Mouse (Mus musculus) stomach, embryonic 14.5 days (tissue): ENCODE results near the gene Mars. TPM values are rescaled to one million over a fixed set of nuclear protein-coding genes. Genes with fewer than 3 reads are reported as not detected.

Source experiments
- ATAC-seq: fragments of 200-750 bp; cut with Nextera tagmentation; 2 replicates; pipeline ENCODE4 v1.8.0; 2017; ENCODE audit warnings: low read depth, moderate TSS enrichment; ENCODE audit not compliant: insufficient number of reproducible peaks, insufficient read depth, low FRiP score
- H3K27ac ChIP-seq: fragments of 300-500 bp; sonication (generic); 2 replicates; pipeline ENCODE4 v1.5.1; 2014; ENCODE audit warnings: mild to moderate bottlenecking, low read length, moderate library complexity, mixed read lengths
- H3K27me3 ChIP-seq: fragments of 300-500 bp; sonication (generic); 2 replicates; pipeline ENCODE4 v1.6.1; 2014; ENCODE audit warnings: low read length, control low read depth, mixed read lengths; ENCODE audit not compliant: control insufficient read depth, insufficient read depth
- H3K36me3 ChIP-seq: fragments of 300-500 bp; sonication (generic); 2 replicates; pipeline ENCODE4 v1.6.1; 2014; ENCODE audit warnings: mild to moderate bottlenecking, control low read depth, low read length, moderate library complexity, mixed read lengths; ENCODE audit not compliant: control insufficient read depth, insufficient read depth
- H3K4me1 ChIP-seq: fragments of 300-500 bp; sonication (generic); 2 replicates; pipeline ENCODE4 v1.6.1; 2014; ENCODE audit warnings: low read length, control low read depth, mixed read lengths; ENCODE audit not compliant: control insufficient read depth, insufficient read depth
- H3K4me2 ChIP-seq: fragments of 300-500 bp; sonication (generic); replicated peaks from 2 replicates; pipeline ENCODE4 v1.6.1; 2014; ENCODE audit warnings: low read depth, low read length, control low read depth
- H3K4me3 ChIP-seq: fragments of 300-500 bp; sonication (generic); 2 replicates; pipeline ENCODE4 v1.5.1; 2014; ENCODE audit warnings: low read depth, low read length, control low read depth
- H3K9ac ChIP-seq: fragments of 300-500 bp; sonication (generic); replicated peaks from 2 replicates; pipeline ENCODE4 v1.6.1; 2014; ENCODE audit warnings: low read depth, mild to moderate bottlenecking, control low read depth, low read length, moderate library complexity, mixed read lengths
- H3K9me3 ChIP-seq: fragments of 300-500 bp; sonication (generic); 2 replicates; pipeline ENCODE4 v1.6.1; 2016; ENCODE audit warnings: low read depth, low read length, control low read depth; ENCODE audit not compliant: control insufficient read depth
- WGBS: fragments of 180-500 bp; shearing (Covaris S2); extraction: QIAGEN DNeasy Blood & Tissue Kit; methylation state at CpG from one replicate; pipeline ENCODE4 v1.1.7; 2014; 5-methylcytosine and 5-hydroxymethylcytosine counted together
- polyA plus RNA-seq: library from polyadenylated mRNA; unstranded; fragments of >200 nt; fragmentation: Nextera tagmentation; extraction: Ambion mirVana; gene quantifications from 2 replicates; pipeline ENCODE4 v1.2.1, GENCODE M21; 2014

The Mars gene
- polyA plus RNA-seq, 1 experiment from 2014 or later = 107 TPM

GRCm38 (mm10) chr10:127261706-127262547 lies 49.7 kb downstream of the Mars start:
- 68% methylated on average over 15 of the region's 15 CpGs for WGBS
- Histone ChIP-seq H3K4me3 (peak overlapping the region; percentile 38; the same call in 1 of the 2 replicates), H3K27ac (no peak overlapping the region), H3K9me3 (no peaks in the 10 kb centered on the region), H3K9ac (no peak overlapping the region), H3K27me3 (0 out of 2 replicates have a peak, but pooled peaks cover 3% of the 10 kb centered on the region), H3K4me2 (peak overlapping the region; percentile 89; the same call in 1 of the 2 replicates), H3K4me1 (peaks cover 4% of the 10 kb centered on the region; the same call in 1 of the 2 replicates), H3K36me3 (no peaks in the 10 kb centered on the region)
- no peak for ATAC-seq

- H3K36me3 ChIP-seq = no peaks in the 10 kb centered on the region
- no peak overlapping the region for H3K4me3 ChIP-seq
- H3K9ac ChIP-seq = no peak overlapping the region
- H3K4me2 ChIP-seq = no peak overlapping the region
- no peak for ATAC-seq
- no peaks in the 10 kb centered on the region for H3K9me3 ChIP-seq
- H3K27me3 ChIP-seq = 0 out of 2 replicates have a peak, but pooled peaks cover 3% of the 10 kb centered on the region
- 75% methylated on average over 8 of the region's 8 CpGs for WGBS
- no peak overlapping the region for H3K27ac ChIP-seq
- H3K4me1 ChIP-seq = peaks cover 4% of the 10 kb centered on the region; the same call in 1 of the 2 replicates
Measured at GRCm38 (mm10) chr10:127258489-127258888, 53.1 kb downstream of the Mars start.

GRCm38 (mm10) chr10:127257790-127258189 lies 53.8 kb downstream of the Mars start:
- no peak for ATAC-seq

GRCm38 (mm10) chr10:127255625-127256345 lies 55.8 kb downstream of the Mars start:
- no peak overlapping the region for H3K27ac ChIP-seq
- WGBS = 20% methylated on average over 14 of the region's 14 CpGs
- no peak overlapping the region for H3K4me2 ChIP-seq
- H3K9me3 ChIP-seq = no peaks in the 10 kb centered on the region
- H3K36me3 ChIP-seq = no peaks in the 10 kb centered on the region
- H3K4me1 ChIP-seq = no peaks in the 10 kb centered on the region
- H3K9ac ChIP-seq = no peak overlapping the region
- no peaks in the 10 kb centered on the region for H3K27me3 ChIP-seq
- no peak overlapping the region for H3K4me3 ChIP-seq
- peak; percentile 77; the same call in 1 of the 2 replicates for ATAC-seq

More at GRCm38 (mm10) chr10:127257790-127258189, 53.8 kb downstream of the Mars start:
- Histone ChIP-seq H3K4me2 (no peak overlapping the region), H3K9me3 (no peaks in the 10 kb centered on the region), H3K4me1 (peaks cover 4% of the 10 kb centered on the region; the same call in 1 of the 2 replicates), H3K4me3 (no peak overlapping the region), H3K36me3 (no peaks in the 10 kb centered on the region), H3K9ac (no peak overlapping the region), H3K27me3 (0 out of 2 replicates have a peak, but pooled peaks cover 3% of the 10 kb centered on the region), H3K27ac (no peak overlapping the region)
- WGBS = 80% methylated on average over 6 of the region's 6 CpGs

- ATAC-seq = no peak
- Histone ChIP-seq H3K9ac (no peak overlapping the region), H3K4me2 (no peak overlapping the region), H3K27ac (no peak overlapping the region), H3K4me1 (no peaks in the 10 kb centered on the region), H3K4me3 (no peak overlapping the region), H3K9me3 (no peaks in the 10 kb centered on the region), H3K36me3 (no peaks in the 10 kb centered on the region), H3K27me3 (no peaks in the 10 kb centered on the region)
- WGBS = 82% methylated on average over 5 of the region's 5 CpGs
Measured at GRCm38 (mm10) chr10:127250810-127251209, 60.8 kb downstream of the Mars start.

Other genes starting within 250 kb of the Mars start
- gene Cdk4, start 248.3 kb downstream of the Mars start, polyA plus RNA-seq = 1,788 and 1,817 TPM in 2 replicates
- 124 and 141 TPM in 2 replicates for gene Tspan31, start 241.5 kb downstream of the Mars start, polyA plus RNA-seq
- gene Agap2, start 236.5 kb downstream of the Mars start, polyA plus RNA-seq = 0.27 and 0.56 TPM in 2 replicates
- 47.8 and 52.7 TPM in 2 replicates for gene Os9, start 190.7 kb downstream of the Mars start, polyA plus RNA-seq
- gene B4galnt1, start 146.6 kb downstream of the Mars start, polyA plus RNA-seq = 27.7 and 29.4 TPM in 2 replicates
- 0.34 and 0.82 TPM in 2 replicates for gene Slc26a10, start 131.1 kb downstream of the Mars start, polyA plus RNA-seq
- gene Arhgef25, start 121.7 kb downstream of the Mars start, polyA plus RNA-seq = 64.0 and 71.1 TPM in 2 replicates
- gene Dtx3, start 116.1 kb downstream of the Mars start, polyA plus RNA-seq = 123 and 125 TPM in 2 replicates
- 22.7 and 22.9 TPM in 2 replicates for gene Pip4k2c, start 100.2 kb downstream of the Mars start, polyA plus RNA-seq
- 7.7 and 7.8 TPM in 2 replicates for gene Kif5a, start 48.4 kb downstream of the Mars start, polyA plus RNA-seq
- gene Dctn2, start 45.4 kb downstream of the Mars start, polyA plus RNA-seq = 161 and 177 TPM in 2 replicates
- gene Mbd6, start 22.8 kb downstream of the Mars start, polyA plus RNA-seq = 22.2 and 23.2 TPM in 2 replicates
- gene Arhgap9, start 10.2 kb upstream of the Mars start, polyA plus RNA-seq = 3.2 and 3.9 TPM in 2 replicates
- 15.5 and 17.6 TPM in 2 replicates for gene Gli1, start 30.2 kb upstream of the Mars start, polyA plus RNA-seq
- not detected in 2 replicates for gene Inhbe, start 42.6 kb upstream of the Mars start, polyA plus RNA-seq
- gene Inhbc, start 58.6 kb upstream of the Mars start, polyA plus RNA-seq = 0.35 TPM in 1 of 2 replicates, not detected in the other
- 34.9 and 37.3 TPM in 2 replicates for gene R3hdm2, start 68.5 kb upstream of the Mars start, polyA plus RNA-seq
- gene Stac3, start 189.9 kb upstream of the Mars start, polyA plus RNA-seq = 0.32 and 0.48 TPM in 2 replicates
- 81.3 and 84.3 TPM in 2 replicates for gene Ndufa4l2, start 203.2 kb upstream of the Mars start, polyA plus RNA-seq
- gene Shmt2, start 210.7 kb upstream of the Mars start, polyA plus RNA-seq = 107 and 121 TPM in 2 replicates
- gene Nxph4, start 222.8 kb upstream of the Mars start, polyA plus RNA-seq = 3.8 and 4.8 TPM in 2 replicates